Mouse (Mus musculus) myocyte (in vitro differentiated cells): ENCODE results near the gene Mab21l3.

Source experiments
- E2F4 ChIP-seq: IDR thresholded peaks from one replicate; pipeline ENCODE4 v1.6.1; 2011; ENCODE audit warnings: mild to moderate bottlenecking, control low read depth, moderate library complexity; ENCODE audit not compliant: insufficient read depth
- POLR2A ChIP-seq: IDR thresholded peaks from one replicate; pipeline ENCODE4 v1.6.1; 2011; ENCODE audit warnings: low read depth, mild to moderate bottlenecking, control low read depth, moderate library complexity; ENCODE audit not compliant: insufficient read length
- POLR2AphosphoS2 ChIP-seq: IDR thresholded peaks from one replicate; pipeline ENCODE4 v1.6.1; 2011; ENCODE audit warnings: low read depth, control low read depth; ENCODE audit not compliant: insufficient read length
- TCF12 ChIP-seq: IDR thresholded peaks from one replicate; pipeline ENCODE4 v1.6.1; 2011; ENCODE audit warnings: mild to moderate bottlenecking, control low read depth; ENCODE audit not compliant: poor library complexity, insufficient read depth, severe bottlenecking

DNA sequence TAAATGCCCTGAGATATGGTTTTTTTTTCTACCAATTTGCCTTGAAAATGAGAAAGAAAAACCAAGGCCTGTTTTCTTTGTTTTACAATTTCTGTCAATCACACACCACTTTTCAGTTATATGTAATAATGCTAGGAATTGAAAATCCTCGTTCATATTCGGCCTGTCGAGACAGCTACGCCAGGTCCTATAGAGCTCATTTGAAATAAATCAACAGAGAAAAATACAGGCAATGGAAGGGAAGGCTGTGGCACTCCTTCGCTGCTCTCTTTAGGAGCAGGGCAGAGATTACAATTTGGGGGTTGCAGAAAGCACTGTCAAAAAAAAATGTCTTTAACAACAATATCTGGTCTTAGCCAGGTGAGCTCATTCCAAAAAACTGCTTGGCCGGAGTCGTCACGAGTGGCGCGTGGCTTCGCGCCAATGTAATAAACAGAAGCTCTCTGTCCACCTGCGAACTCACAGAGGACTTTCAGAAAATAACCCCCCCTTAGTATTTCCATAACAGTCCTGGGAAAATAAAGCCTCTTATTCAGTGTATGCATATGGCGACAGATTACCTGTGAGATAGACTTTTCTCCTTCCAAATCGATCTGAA is 48.7 kb upstream of the Mab21l3 start:
- TF ChIP-seq POLR2AphosphoS2, result no peak
- no peak for TF ChIP-seq POLR2A
- no peak for TF ChIP-seq E2F4
- no peak for TF ChIP-seq TCF12
